Mouse (Mus musculus): ENCODE measurements around the gene Armh2. TPM values are rescaled to one million over a fixed set of nuclear protein-coding genes. Genes with fewer than 3 reads are reported as not detected.

The Armh2 gene
- not detected in 2 replicates for polyA plus RNA-seq (2014; fragmentation: Nextera tagmentation; extraction: Ambion mirVana)

DNA sequence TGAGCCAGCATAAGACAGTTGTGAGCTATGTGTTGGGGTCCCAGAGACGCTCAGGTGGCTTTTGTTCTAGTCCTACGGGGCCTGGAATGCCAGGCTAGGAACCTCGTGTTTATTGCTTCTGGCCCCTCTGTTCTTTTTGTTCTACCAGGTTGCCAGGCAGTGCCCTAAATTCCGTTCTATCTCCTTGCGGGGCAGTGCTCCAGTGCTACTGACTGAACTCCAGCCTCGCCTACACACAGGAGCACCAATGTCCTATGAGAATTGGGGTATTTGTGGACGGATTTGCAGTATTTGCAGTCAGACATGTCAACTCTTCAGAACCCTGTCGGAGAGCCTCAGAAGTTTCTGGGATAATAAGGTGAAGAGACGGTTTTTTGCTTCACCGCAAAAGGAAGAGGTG is at the start of gene Armh2:
Gene Armh2, plus strand, starts transcription at position 205 of the 400 bp plus-strand sequence.
- WGBS, result 89% methylated on average over 10 of the region's 10 CpGs
- H3K27ac ChIP-seq (ENCODE audit: low read depth, low read length), result no peak within 1 kb of the TSS
- no peaks in the 10 kb centered on the region for H3K9me3 ChIP-seq (ENCODE audit: control insufficient read depth, low read length)
- H3K9ac ChIP-seq (ENCODE audit: low read depth, low read length), result no peak within 1 kb of the TSS
- H3K4me3 ChIP-seq (ENCODE audit: low read depth, low read length), result no peak within 1 kb of the TSS
- H3K4me1 ChIP-seq (replicated peaks; ENCODE audit: control insufficient read depth, insufficient read depth, low read length), result no peaks in the 10 kb centered on the region
- no peak within 1 kb of the TSS for H3K4me2 ChIP-seq
- H3K36me3 ChIP-seq (ENCODE audit: control insufficient read depth, insufficient read depth, low read length), result no peaks in the 10 kb centered on the region
- ATAC-seq (replicated peaks; ENCODE audit: low FRiP score) (no peak), DNase-seq (ENCODE audit: low spot score) (no peak)
- no peaks in the 10 kb centered on the region for H3K27me3 ChIP-seq (replicated peaks; ENCODE audit: control insufficient read depth, insufficient read depth, low read length)

- no peaks in the 10 kb centered on the region for H3K36me3 ChIP-seq (ENCODE audit: control insufficient read depth, insufficient read depth, low read length)
- no peak overlapping the region for H3K4me2 ChIP-seq
- no peaks in the 10 kb centered on the region for H3K9me3 ChIP-seq (ENCODE audit: control insufficient read depth, low read length)
- no peak for ATAC-seq (replicated peaks; ENCODE audit: low FRiP score)
- no peak for DNase-seq (ENCODE audit: low spot score)
- H3K4me3 ChIP-seq (ENCODE audit: low read depth, low read length), result no peak overlapping the region
- no peak overlapping the region for H3K27ac ChIP-seq (ENCODE audit: low read depth, low read length)
- no peaks in the 10 kb centered on the region for H3K27me3 ChIP-seq (replicated peaks; ENCODE audit: control insufficient read depth, insufficient read depth, low read length)
- H3K4me1 ChIP-seq (replicated peaks; ENCODE audit: control insufficient read depth, insufficient read depth, low read length), result no peaks in the 10 kb centered on the region
- no peak overlapping the region for H3K9ac ChIP-seq (ENCODE audit: low read depth, low read length)
- 88% methylated on average over 7 of the region's 7 CpGs for WGBS
These were observed 47.7 kb upstream of the Armh2 start for GRCm38 (mm10) chr13:24693312-24693711.

DNA sequence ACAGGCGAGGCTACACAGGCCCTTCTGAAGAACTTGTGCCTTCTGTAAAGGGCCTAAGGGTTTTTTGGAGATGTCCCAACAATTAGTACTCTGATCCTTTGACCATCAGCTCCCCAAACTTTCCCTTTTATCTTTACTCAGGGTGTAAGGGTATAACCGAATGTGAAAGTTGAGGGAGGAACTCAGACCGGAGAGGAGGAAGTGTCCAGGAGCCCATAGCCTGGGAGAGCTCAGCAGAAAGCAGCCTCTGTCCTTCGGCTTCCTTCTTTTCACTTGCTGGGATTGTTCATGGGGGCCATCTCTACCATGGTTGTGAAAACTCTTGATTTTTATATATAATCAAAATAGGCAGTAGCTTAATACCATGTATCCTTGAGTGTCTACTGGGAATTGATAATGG is 42.3 kb upstream of the Armh2 start:
- Histone ChIP-seq H3K27me3 (replicated peaks; ENCODE audit: control insufficient read depth, insufficient read depth, low read length) (no peaks in the 10 kb centered on the region), H3K27ac (ENCODE audit: low read depth, low read length) (no peak overlapping the region), H3K4me1 (replicated peaks; ENCODE audit: control insufficient read depth, insufficient read depth, low read length) (no peaks in the 10 kb centered on the region), H3K9ac (ENCODE audit: low read depth, low read length) (no peak overlapping the region), H3K4me2 (no peak overlapping the region), H3K9me3 (ENCODE audit: control insufficient read depth, low read length) (no peaks in the 10 kb centered on the region), H3K36me3 (ENCODE audit: control insufficient read depth, insufficient read depth, low read length) (no peaks in the 10 kb centered on the region), H3K4me3 (ENCODE audit: low read depth, low read length) (no peak overlapping the region)
- no peak for DNase-seq (ENCODE audit: low spot score)
- ATAC-seq (replicated peaks; ENCODE audit: low FRiP score), result no peak
- WGBS, result 83% methylated on average over 4 of the region's 4 CpGs

- H3K4me1 ChIP-seq (replicated peaks; ENCODE audit: control insufficient read depth, insufficient read depth, low read length), result no peaks in the 10 kb centered on the region
- H3K27ac ChIP-seq (ENCODE audit: low read depth, low read length), result no peak overlapping the region
- WGBS, result 76% methylated on average over 5 of the region's 5 CpGs
- H3K4me3 ChIP-seq (ENCODE audit: low read depth, low read length), result no peak overlapping the region
- no peaks in the 10 kb centered on the region for H3K27me3 ChIP-seq (replicated peaks; ENCODE audit: control insufficient read depth, insufficient read depth, low read length)
- no peaks in the 10 kb centered on the region for H3K9me3 ChIP-seq (ENCODE audit: control insufficient read depth, low read length)
- ATAC-seq (replicated peaks; ENCODE audit: low FRiP score), result no peak
- DNase-seq (ENCODE audit: low spot score), result no peak
- H3K4me2 ChIP-seq, result no peak overlapping the region
- no peak overlapping the region for H3K9ac ChIP-seq (ENCODE audit: low read depth, low read length)
- no peaks in the 10 kb centered on the region for H3K36me3 ChIP-seq (ENCODE audit: control insufficient read depth, insufficient read depth, low read length)
These were observed 38.9 kb upstream of the Armh2 start for GRCm38 (mm10) chr13:24702128-24702527.

GRCm38 (mm10) chr13:24709656-24710396 is 31.2 kb upstream of the Armh2 start:
- Histone ChIP-seq H3K27ac (ENCODE audit: low read depth, low read length) (no peak overlapping the region), H3K4me2 (no peak overlapping the region), H3K4me1 (replicated peaks; ENCODE audit: control insufficient read depth, insufficient read depth, low read length) (no peaks in the 10 kb centered on the region), H3K36me3 (ENCODE audit: control insufficient read depth, insufficient read depth, low read length) (no peaks in the 10 kb centered on the region), H3K27me3 (replicated peaks; ENCODE audit: control insufficient read depth, insufficient read depth, low read length) (no peaks in the 10 kb centered on the region), H3K4me3 (ENCODE audit: low read depth, low read length) (no peak overlapping the region), H3K9me3 (ENCODE audit: control insufficient read depth, low read length) (no peaks in the 10 kb centered on the region), H3K9ac (ENCODE audit: low read depth, low read length) (no peak overlapping the region)
- WGBS, result 85% methylated on average over 12 of the region's 12 CpGs
- ATAC-seq (replicated peaks; ENCODE audit: low FRiP score) (no peak), DNase-seq (ENCODE audit: low spot score) (no peak)

DNA sequence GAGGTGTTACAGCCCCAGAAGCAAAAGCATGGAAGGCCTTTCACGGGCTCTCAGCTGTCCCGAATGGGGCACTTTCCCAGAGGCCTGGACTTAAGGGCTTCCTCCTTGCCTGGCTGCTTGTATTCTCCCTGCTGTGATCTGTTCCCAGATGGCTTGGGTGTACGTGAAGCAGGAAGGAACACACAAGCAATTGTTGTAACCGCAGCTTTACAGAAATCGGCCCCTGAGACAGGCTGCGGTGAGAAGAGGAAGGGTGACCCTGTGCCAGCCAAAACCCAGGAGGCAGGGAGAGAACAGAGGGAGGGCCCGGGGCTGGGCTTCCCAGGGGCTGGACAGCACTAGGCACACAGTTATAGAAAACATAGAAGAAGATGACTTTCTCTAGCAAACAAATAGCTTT is 30.1 kb upstream of the Armh2 start:
- Histone ChIP-seq H3K4me3 (ENCODE audit: low read depth, low read length) (no peak overlapping the region), H3K4me1 (replicated peaks; ENCODE audit: control insufficient read depth, insufficient read depth, low read length) (no peaks in the 10 kb centered on the region), H3K27ac (ENCODE audit: low read depth, low read length) (no peak overlapping the region), H3K36me3 (ENCODE audit: control insufficient read depth, insufficient read depth, low read length) (no peaks in the 10 kb centered on the region), H3K27me3 (replicated peaks; ENCODE audit: control insufficient read depth, insufficient read depth, low read length) (no peaks in the 10 kb centered on the region), H3K9me3 (ENCODE audit: control insufficient read depth, low read length) (no peaks in the 10 kb centered on the region), H3K9ac (ENCODE audit: low read depth, low read length) (no peak overlapping the region), H3K4me2 (no peak overlapping the region)
- ATAC-seq (replicated peaks; ENCODE audit: low FRiP score) (no peak), DNase-seq (ENCODE audit: low spot score) (no peak)
- 57% methylated on average over 7 of the region's 7 CpGs for WGBS

DNA sequence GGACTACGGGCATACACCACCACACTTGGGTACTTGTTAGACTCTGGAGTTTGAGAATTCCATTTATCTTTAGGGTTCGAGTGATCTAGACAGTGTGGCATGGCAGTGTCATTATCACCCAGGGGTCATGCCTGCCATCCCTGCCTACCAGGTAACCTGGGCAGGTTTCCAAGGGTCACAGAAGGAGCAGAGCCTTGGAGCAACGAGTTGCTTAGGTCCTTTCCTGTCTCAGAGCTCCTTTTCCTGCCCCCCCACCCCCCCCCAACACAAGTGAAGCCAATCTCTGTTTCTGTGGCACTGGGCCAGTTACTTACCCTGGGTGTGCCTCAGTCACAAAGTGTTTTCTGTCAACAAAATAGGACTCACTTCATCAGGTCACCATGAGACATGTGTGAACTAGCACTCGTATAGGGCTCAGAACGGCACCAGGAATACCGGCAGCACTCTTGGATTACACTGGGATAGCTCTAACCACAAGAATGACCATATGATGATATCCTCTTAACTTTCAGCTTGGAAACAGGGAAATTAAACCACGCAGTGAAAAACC is 28.4 kb upstream of the Armh2 start:
- H3K27me3 ChIP-seq (replicated peaks; ENCODE audit: control insufficient read depth, insufficient read depth, low read length), result no peaks in the 10 kb centered on the region
- H3K36me3 ChIP-seq (ENCODE audit: control insufficient read depth, insufficient read depth, low read length), result no peaks in the 10 kb centered on the region
- WGBS, result 78% methylated on average over 7 of the region's 7 CpGs
- no peaks in the 10 kb centered on the region for H3K4me1 ChIP-seq (replicated peaks; ENCODE audit: control insufficient read depth, insufficient read depth, low read length)
- DNase-seq (ENCODE audit: low spot score) (no peak), ATAC-seq (replicated peaks; ENCODE audit: low FRiP score) (no peak)
- H3K4me2 ChIP-seq, result no peak overlapping the region
- H3K9me3 ChIP-seq (ENCODE audit: control insufficient read depth, low read length), result no peaks in the 10 kb centered on the region
- H3K27ac ChIP-seq (ENCODE audit: low read depth, low read length), result no peak overlapping the region
- H3K9ac ChIP-seq (ENCODE audit: low read depth, low read length), result no peak overlapping the region
- H3K4me3 ChIP-seq (ENCODE audit: low read depth, low read length), result no peak overlapping the region

- H3K27me3 ChIP-seq (replicated peaks; ENCODE audit: control insufficient read depth, insufficient read depth, low read length), result no peaks in the 10 kb centered on the region
- ATAC-seq (replicated peaks; ENCODE audit: low FRiP score) (peak; percentile 82), DNase-seq (ENCODE audit: low spot score) (peak; percentile 74)
- H3K4me3 ChIP-seq (ENCODE audit: low read depth, low read length), result no peak overlapping the region
- H3K4me1 ChIP-seq (replicated peaks; ENCODE audit: control insufficient read depth, insufficient read depth, low read length), result no peaks in the 10 kb centered on the region
- H3K36me3 ChIP-seq (ENCODE audit: control insufficient read depth, insufficient read depth, low read length), result no peaks in the 10 kb centered on the region
- no peak overlapping the region for H3K9ac ChIP-seq (ENCODE audit: low read depth, low read length)
- H3K27ac ChIP-seq (ENCODE audit: low read depth, low read length), result no peak overlapping the region
- no peaks in the 10 kb centered on the region for H3K9me3 ChIP-seq (ENCODE audit: control insufficient read depth, low read length)
- 23% methylated on average over 16 of the region's 16 CpGs for WGBS
- H3K4me2 ChIP-seq, result peak overlapping the region; percentile 39
These were observed 27.5 kb upstream of the Armh2 start for GRCm38 (mm10) chr13:24713434-24714000.
